Mouse (Mus musculus): Measurements from ENCODE around the gene Actn4. TPM values are rescaled to one million over a fixed set of nuclear protein-coding genes. Genes with fewer than 3 reads are reported as not detected.

The Actn4 gene
- total RNA-seq, 1 experiment: 566 TPM

DNA sequence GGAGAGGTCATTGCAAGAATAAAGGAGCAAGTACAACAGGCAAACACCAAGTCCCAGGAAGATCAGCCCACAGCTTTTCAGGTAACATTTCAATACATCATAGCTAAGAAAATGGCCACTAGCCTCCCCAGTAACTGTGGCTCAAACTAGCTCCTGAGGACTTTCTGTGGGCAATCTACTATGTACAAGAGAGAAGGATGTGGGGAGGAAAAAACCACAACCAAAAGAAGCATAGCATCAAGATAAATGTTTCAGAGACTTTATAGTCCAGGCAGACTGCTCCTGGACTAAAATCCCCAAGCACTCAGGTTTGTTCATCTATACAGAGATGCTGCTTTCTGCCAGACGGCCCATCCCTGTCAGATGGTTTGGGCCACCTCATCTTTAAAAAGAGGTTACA lies 5.9 kb downstream of the Actn4 start:
- Histone ChIP-seq H3K27ac (ENCODE audit: insufficient read depth, low read depth, low read length, poor library complexity, severe bottlenecking) (no peak overlapping the region), H3K4me1 (ENCODE audit: control insufficient read depth in 2 of 2, insufficient read depth in 2 of 2, low read length in 2 of 2, poor library complexity in 1 of 2) (peaks cover 20 to 26% of the 10 kb centered on the region in 2 experiments), H3K9me3 (ENCODE audit: control insufficient read depth, insufficient read depth, low read depth, low read length) (no peaks in the 10 kb centered on the region), H3K9ac (ENCODE audit: insufficient read depth, low read depth, low read length, poor library complexity, severe bottlenecking) (no peak overlapping the region), H3K4me3 (ENCODE audit: insufficient read depth in 1 of 2, low read depth in 1 of 2, low read length in 2 of 2, poor library complexity in 1 of 2, severe bottlenecking in 1 of 2) (no peak overlapping the region), H3K36me3 (ENCODE audit: control insufficient read depth, insufficient read depth, low read length, poor library complexity, severe bottlenecking) (peaks cover 10% of the 10 kb centered on the region)
- no peak for TF ChIP-seq HCFC1 (IDR thresholded peaks at IDR 0.05; ENCODE audit: borderline replicate concordance, insufficient read depth, low read length)
- TF ChIP-seq ZC3H11A (IDR thresholded peaks at IDR 0.05; ENCODE audit: borderline replicate concordance, low read depth, low read length): no peak
- TF ChIP-seq CHD2 (IDR thresholded peaks at IDR 0.05; ENCODE audit: low read depth, low read length): no peak
- no peak for TF ChIP-seq MAFK (IDR thresholded peaks at IDR 0.05; ENCODE audit: insufficient read depth, low read depth, low read length)
- no peak for TF ChIP-seq ZNF384 (IDR thresholded peaks at IDR 0.05; ENCODE audit: low read depth, low read length)
- in situ Hi-C loops (cut with MboI; ENCODE audit: low sequenced_read_pairs in 2 of 2, unreplicated experiment in 2 of 2): no loop called here
- no peak for DNase-seq (ENCODE audit: low read depth, low spot score)

DNA sequence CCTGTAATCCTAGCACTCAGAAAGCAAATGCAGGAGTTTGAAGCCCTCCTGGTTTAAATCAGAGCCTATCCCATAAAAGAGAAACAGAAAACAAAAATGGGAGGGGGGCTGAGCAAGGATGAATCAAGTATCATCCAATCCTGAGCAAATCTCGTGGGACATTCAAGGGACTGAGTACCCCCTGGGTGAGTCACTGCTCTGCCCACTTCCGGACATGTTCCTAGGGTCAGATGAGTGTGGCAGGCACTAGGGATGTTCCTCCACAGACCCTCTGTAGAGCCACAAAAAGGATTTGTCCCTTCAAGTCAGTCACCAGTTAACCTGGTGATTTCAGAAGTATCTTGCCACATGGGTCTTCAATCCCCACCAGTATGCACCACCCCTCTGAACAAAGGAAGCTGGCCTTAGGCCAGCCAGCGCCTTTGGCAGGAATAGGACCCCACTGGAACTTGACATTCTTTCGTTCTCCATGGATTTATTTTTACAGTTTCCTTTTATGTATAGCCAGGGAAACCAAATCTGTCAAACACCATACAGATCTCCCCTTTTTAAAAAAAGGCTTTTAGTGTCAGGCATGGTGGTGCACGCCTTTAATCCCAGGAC lies 6.7 kb downstream of the Actn4 start:
- in situ Hi-C loops (cut with MboI; ENCODE audit: low sequenced_read_pairs in 2 of 2, unreplicated experiment in 2 of 2): no loop called here
- Histone ChIP-seq H3K9me3 (ENCODE audit: control insufficient read depth, insufficient read depth, low read depth, low read length) (no peaks in the 10 kb centered on the region), H3K36me3 (ENCODE audit: control insufficient read depth, insufficient read depth, low read length, poor library complexity, severe bottlenecking) (peaks cover 13% of the 10 kb centered on the region), H3K4me3 (ENCODE audit: insufficient read depth in 1 of 2, low read depth in 1 of 2, low read length in 2 of 2, poor library complexity in 1 of 2, severe bottlenecking in 1 of 2) (no peak overlapping the region), H3K4me1 (ENCODE audit: control insufficient read depth in 2 of 2, insufficient read depth in 2 of 2, low read length in 2 of 2, poor library complexity in 1 of 2) (peaks cover 23 to 28% of the 10 kb centered on the region in 2 experiments), H3K27ac (ENCODE audit: insufficient read depth, low read depth, low read length, poor library complexity, severe bottlenecking) (no peak overlapping the region), H3K9ac (ENCODE audit: insufficient read depth, low read depth, low read length, poor library complexity, severe bottlenecking) (no peak overlapping the region)
- DNase-seq (ENCODE audit: low read depth, low spot score): no peak
- no peak for TF ChIP-seq CHD2 (IDR thresholded peaks at IDR 0.05; ENCODE audit: low read depth, low read length)
- TF ChIP-seq HCFC1 (IDR thresholded peaks at IDR 0.05; ENCODE audit: borderline replicate concordance, insufficient read depth, low read length): no peak
- no peak for TF ChIP-seq MAFK (IDR thresholded peaks at IDR 0.05; ENCODE audit: insufficient read depth, low read depth, low read length)
- TF ChIP-seq ZNF384 (IDR thresholded peaks at IDR 0.05; ENCODE audit: low read depth, low read length): no peak
- no peak for TF ChIP-seq ZC3H11A (IDR thresholded peaks at IDR 0.05; ENCODE audit: borderline replicate concordance, low read depth, low read length)

DNA sequence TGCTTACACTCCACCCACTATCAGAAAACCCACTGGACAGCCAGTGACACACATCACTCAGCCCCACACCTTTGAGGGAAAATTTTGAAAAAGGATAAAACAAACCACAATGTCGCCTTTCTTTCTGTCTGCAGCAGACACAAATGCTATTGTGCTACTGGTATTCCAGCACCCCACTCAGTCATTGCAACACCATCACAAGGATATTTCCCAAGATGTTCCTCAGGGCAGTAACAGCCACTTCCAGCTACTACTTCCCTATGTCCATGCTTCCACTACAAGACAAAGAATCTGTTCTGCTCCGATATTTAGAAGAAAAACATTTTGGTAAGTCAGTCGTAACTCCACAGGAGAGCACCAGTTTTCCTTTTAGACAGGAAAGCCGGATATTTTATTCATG lies 7.4 kb downstream of the Actn4 start:
- Histone ChIP-seq H3K4me3 (ENCODE audit: insufficient read depth in 1 of 2, low read depth in 1 of 2, low read length in 2 of 2, poor library complexity in 1 of 2, severe bottlenecking in 1 of 2) (no peak overlapping the region), H3K4me1 (ENCODE audit: control insufficient read depth in 2 of 2, insufficient read depth in 2 of 2, low read length in 2 of 2, poor library complexity in 1 of 2) (peaks cover 24 to 28% of the 10 kb centered on the region in 2 experiments), H3K9ac (ENCODE audit: insufficient read depth, low read depth, low read length, poor library complexity, severe bottlenecking) (no peak overlapping the region), H3K9me3 (ENCODE audit: control insufficient read depth, insufficient read depth, low read depth, low read length) (no peaks in the 10 kb centered on the region), H3K36me3 (ENCODE audit: control insufficient read depth, insufficient read depth, low read length, poor library complexity, severe bottlenecking) (peaks cover 15% of the 10 kb centered on the region), H3K27ac (ENCODE audit: insufficient read depth, low read depth, low read length, poor library complexity, severe bottlenecking) (no peak overlapping the region)
- TF ChIP-seq ZNF384 (IDR thresholded peaks at IDR 0.05; ENCODE audit: low read depth, low read length): no peak
- TF ChIP-seq CHD2 (IDR thresholded peaks at IDR 0.05; ENCODE audit: low read depth, low read length): no peak
- TF ChIP-seq HCFC1 (IDR thresholded peaks at IDR 0.05; ENCODE audit: borderline replicate concordance, insufficient read depth, low read length): no peak
- TF ChIP-seq ZC3H11A (IDR thresholded peaks at IDR 0.05; ENCODE audit: borderline replicate concordance, low read depth, low read length): no peak
- TF ChIP-seq MAFK (IDR thresholded peaks at IDR 0.05; ENCODE audit: insufficient read depth, low read depth, low read length): no peak
- no peak for DNase-seq (ENCODE audit: low read depth, low spot score)
- in situ Hi-C loops (cut with MboI; ENCODE audit: low sequenced_read_pairs in 2 of 2, unreplicated experiment in 2 of 2): no loop called here

DNA sequence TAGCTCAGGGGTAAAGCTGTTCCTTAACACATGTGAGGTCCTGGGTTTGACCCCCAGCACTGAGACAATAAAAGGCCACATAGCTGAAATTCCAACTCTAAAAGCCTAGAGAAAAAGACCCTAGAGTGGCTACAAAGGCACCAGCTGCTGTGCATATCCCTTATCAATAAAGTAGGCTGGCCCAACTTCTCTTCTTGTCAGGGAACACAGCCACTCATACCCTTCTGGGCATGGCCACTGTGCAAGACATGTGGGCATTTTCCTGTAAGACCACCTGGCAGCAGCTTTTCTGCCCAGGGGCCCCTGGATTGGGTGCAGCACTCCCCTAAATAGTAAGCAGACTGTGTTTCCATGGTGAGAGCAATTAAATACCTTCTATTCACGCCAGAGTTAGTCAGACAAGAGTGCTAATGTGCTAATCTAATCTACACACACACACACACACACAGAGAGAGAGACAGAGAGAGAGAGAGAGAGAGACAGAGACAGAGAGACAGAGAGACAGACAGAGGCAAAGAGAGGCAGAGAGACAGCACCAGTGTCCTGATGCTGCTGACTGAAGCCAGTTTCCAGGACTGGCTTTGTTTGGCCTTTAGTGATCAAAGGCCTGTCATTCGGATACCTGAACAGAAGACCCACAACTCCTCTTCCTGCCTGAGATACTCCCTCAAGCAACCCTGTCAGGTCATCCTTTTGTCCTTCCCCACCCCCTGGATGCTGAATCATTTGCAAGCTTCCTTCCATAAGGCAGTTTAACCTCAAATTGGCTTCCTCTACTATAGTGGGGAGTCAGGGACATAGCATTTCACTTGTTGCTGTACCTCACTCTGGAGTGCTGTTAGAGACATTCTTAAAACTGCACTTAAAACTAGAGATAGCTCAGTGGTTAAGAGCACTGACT lies 8.4 kb downstream of the Actn4 start:
- Histone ChIP-seq H3K4me1 (ENCODE audit: control insufficient read depth in 2 of 2, insufficient read depth in 2 of 2, low read length in 2 of 2, poor library complexity in 1 of 2) (peaks cover 22 to 32% of the 10 kb centered on the region in 2 experiments), H3K4me3 (ENCODE audit: insufficient read depth in 1 of 2, low read depth in 1 of 2, low read length in 2 of 2, poor library complexity in 1 of 2, severe bottlenecking in 1 of 2) (no peak overlapping the region), H3K9ac (ENCODE audit: insufficient read depth, low read depth, low read length, poor library complexity, severe bottlenecking) (no peak overlapping the region), H3K9me3 (ENCODE audit: control insufficient read depth, insufficient read depth, low read depth, low read length) (no peaks in the 10 kb centered on the region), H3K36me3 (ENCODE audit: control insufficient read depth, insufficient read depth, low read length, poor library complexity, severe bottlenecking) (peaks cover 18% of the 10 kb centered on the region), H3K27ac (ENCODE audit: insufficient read depth, low read depth, low read length, poor library complexity, severe bottlenecking) (no peak overlapping the region)
- TF ChIP-seq HCFC1 (IDR thresholded peaks at IDR 0.05; ENCODE audit: borderline replicate concordance, insufficient read depth, low read length): 0 out of 2 replicates have a peak, but pooled peaks have one; percentile 45
- no peak for TF ChIP-seq ZC3H11A (IDR thresholded peaks at IDR 0.05; ENCODE audit: borderline replicate concordance, low read depth, low read length)
- no peak for TF ChIP-seq ZNF384 (IDR thresholded peaks at IDR 0.05; ENCODE audit: low read depth, low read length)
- TF ChIP-seq MAFK (IDR thresholded peaks at IDR 0.05; ENCODE audit: insufficient read depth, low read depth, low read length): no peak
- TF ChIP-seq CHD2 (IDR thresholded peaks at IDR 0.05; ENCODE audit: low read depth, low read length): 0 out of 2 replicates have a peak, but pooled peaks have one; percentile 43
- DNase-seq (ENCODE audit: low read depth, low spot score): no peak
- in situ Hi-C loops (cut with MboI; ENCODE audit: low sequenced_read_pairs in 2 of 2, unreplicated experiment in 2 of 2): no loop called here
